Mouse (Mus musculus) intestine, embryonic 16.5 days (tissue): ENCODE measurements around the gene B430306N03Rik. TPM values are rescaled to one million over a fixed set of nuclear protein-coding genes. Genes with fewer than 3 reads are reported as not detected.

Source experiments
- ATAC-seq: fragments of 200-750 bp; cut with Nextera tagmentation; 2 replicates; pipeline ENCODE4 v1.8.0; 2017; ENCODE audit warnings: moderate TSS enrichment, moderate library complexity
- H3K27ac ChIP-seq: fragments of 300-500 bp; sonication (generic); 2 replicates; pipeline ENCODE4 v1.5.1; 2014; ENCODE audit warnings: mild to moderate bottlenecking, low read length
- H3K27me3 ChIP-seq: fragments of 300-500 bp; sonication (generic); replicated peaks from 2 replicates; pipeline ENCODE4 v1.6.1; 2014; ENCODE audit warnings: low read length, control low read depth, mixed read lengths; ENCODE audit not compliant: control insufficient read depth, insufficient read depth
- H3K36me3 ChIP-seq: fragments of 300-500 bp; sonication (generic); 2 replicates; pipeline ENCODE4 v1.6.1; 2014; ENCODE audit warnings: low read length, control low read depth; ENCODE audit not compliant: control insufficient read depth, insufficient read depth
- H3K4me1 ChIP-seq: fragments of 300-500 bp; sonication (generic); 2 replicates; pipeline ENCODE4 v1.6.1; 2014; ENCODE audit warnings: low read length, control low read depth, mixed read lengths; ENCODE audit not compliant: control insufficient read depth, insufficient read depth
- H3K4me2 ChIP-seq: fragments of 300-500 bp; sonication (generic); 2 replicates; pipeline ENCODE4 v1.6.1; 2014; ENCODE audit warnings: low read depth, low read length, control low read depth
- H3K4me3 ChIP-seq: fragments of 300-500 bp; sonication (generic); 2 replicates; pipeline ENCODE4 v1.5.1; 2014; ENCODE audit warnings: mild to moderate bottlenecking, low read length
- H3K9ac ChIP-seq: fragments of 300-500 bp; sonication (generic); 2 replicates; pipeline ENCODE4 v1.6.1; 2014; ENCODE audit warnings: low read depth, low read length
- H3K9me3 ChIP-seq: fragments of 300-500 bp; sonication (generic); 2 replicates; pipeline ENCODE4 v1.6.1; 2016; ENCODE audit warnings: low read length, control low read depth; ENCODE audit not compliant: control insufficient read depth
- WGBS: fragments of 180-500 bp; shearing (Covaris S2); extraction: QIAGEN DNeasy Blood & Tissue Kit; methylation state at CpG from one replicate; pipeline ENCODE4 v1.1.7; 2014; 5-methylcytosine and 5-hydroxymethylcytosine counted together
- polyA plus RNA-seq: library from polyadenylated mRNA; unstranded; fragments of >200 nt; fragmentation: Nextera tagmentation; extraction: Ambion mirVana; gene quantifications from 2 replicates; pipeline ENCODE4 v1.2.1, GENCODE M21; 2015

The B430306N03Rik gene
- polyA plus RNA-seq, 1 experiment from 2014 or later = 0.44 TPM

GRCm38 (mm10) chr17:48299756-48300155 is 16.2 kb upstream of the B430306N03Rik start:
- Histone ChIP-seq H3K36me3 (no peaks in the 10 kb centered on the region), H3K9ac (no peak overlapping the region), H3K4me3 (no peak overlapping the region), H3K4me2 (peak overlapping the region; percentile 16; the same call in 1 of the 2 replicates), H3K9me3 (no peaks in the 10 kb centered on the region), H3K4me1 (peaks cover 7% of the 10 kb centered on the region), H3K27me3 (no peaks in the 10 kb centered on the region), H3K27ac (no peak overlapping the region)
- 56% methylated on average over 7 of the region's 7 CpGs for WGBS
- peak; percentile 18; the same call in 1 of the 2 replicates for ATAC-seq

GRCm38 (mm10) chr17:48300199-48300598 is 15.7 kb upstream of the B430306N03Rik start:
- Histone ChIP-seq H3K27ac (no peak overlapping the region), H3K4me2 (peak overlapping the region; percentile 16; the same call in 1 of the 2 replicates)
- ATAC-seq = peak; percentile 74

GRCm38 (mm10) chr17:48300861-48301260 is 15.1 kb upstream of the B430306N03Rik start:
- WGBS = 66% methylated on average over 9 of the region's 9 CpGs
- Histone ChIP-seq H3K27me3 (no peaks in the 10 kb centered on the region), H3K27ac (no peak overlapping the region), H3K9ac (no peak overlapping the region), H3K4me1 (peaks cover 7% of the 10 kb centered on the region), H3K36me3 (no peaks in the 10 kb centered on the region), H3K4me2 (no peak overlapping the region), H3K9me3 (no peaks in the 10 kb centered on the region), H3K4me3 (no peak overlapping the region)
- ATAC-seq = no peak

More at GRCm38 (mm10) chr17:48300199-48300598, 15.7 kb upstream of the B430306N03Rik start:
- H3K4me1 ChIP-seq = peaks cover 7% of the 10 kb centered on the region
- H3K4me3 ChIP-seq = no peak overlapping the region
- no peaks in the 10 kb centered on the region for H3K36me3 ChIP-seq
- WGBS = 59% methylated on average over 7 of the region's 7 CpGs
- no peak overlapping the region for H3K9ac ChIP-seq
- no peaks in the 10 kb centered on the region for H3K9me3 ChIP-seq
- H3K27me3 ChIP-seq = no peaks in the 10 kb centered on the region

GRCm38 (mm10) chr17:48301792-48302191 is 14.1 kb upstream of the B430306N03Rik start:
- no peaks in the 10 kb centered on the region for H3K27me3 ChIP-seq
- H3K36me3 ChIP-seq = no peaks in the 10 kb centered on the region
- H3K4me1 ChIP-seq = peaks cover 7% of the 10 kb centered on the region
- H3K4me3 ChIP-seq = no peak overlapping the region
- no peaks in the 10 kb centered on the region for H3K9me3 ChIP-seq
- no peak overlapping the region for H3K27ac ChIP-seq
- no peak overlapping the region for H3K4me2 ChIP-seq
- WGBS = 94% methylated on average over 5 of the region's 5 CpGs
- no peak overlapping the region for H3K9ac ChIP-seq
- ATAC-seq = no peak

GRCm38 (mm10) chr17:48312124-48312523 is 3.8 kb upstream of the B430306N03Rik start:
- WGBS = 38% methylated on average over 2 of the region's 2 CpGs
- H3K4me2 ChIP-seq = no peak overlapping the region

GRCm38 (mm10) chr17:48318686-48319085 is 2.7 kb downstream of the B430306N03Rik start:
- Histone ChIP-seq H3K36me3 (no peaks in the 10 kb centered on the region), H3K4me2 (no peak overlapping the region), H3K9me3 (no peaks in the 10 kb centered on the region), H3K4me3 (no peak overlapping the region), H3K4me1 (no peaks in the 10 kb centered on the region), H3K27ac (no peak overlapping the region), H3K27me3 (no peaks in the 10 kb centered on the region), H3K9ac (no peak overlapping the region)
- WGBS = 88% methylated on average over 1 of the region's 1 CpGs
- no peak for ATAC-seq

More at GRCm38 (mm10) chr17:48312124-48312523, 3.8 kb upstream of the B430306N03Rik start:
- Histone ChIP-seq H3K4me3 (no peak overlapping the region), H3K9me3 (no peaks in the 10 kb centered on the region), H3K4me1 (peaks cover 2% of the 10 kb centered on the region; the same call in 1 of the 2 replicates), H3K36me3 (no peaks in the 10 kb centered on the region), H3K27me3 (no peaks in the 10 kb centered on the region), H3K27ac (no peak overlapping the region), H3K9ac (no peak overlapping the region)
- ATAC-seq = peak; percentile 92

- Histone ChIP-seq H3K9ac (no peak overlapping the region), H3K36me3 (no peaks in the 10 kb centered on the region), H3K4me2 (no peak overlapping the region), H3K4me3 (no peak overlapping the region), H3K9me3 (no peaks in the 10 kb centered on the region), H3K27me3 (no peaks in the 10 kb centered on the region), H3K4me1 (no peaks in the 10 kb centered on the region), H3K27ac (no peak overlapping the region)
- ATAC-seq = no peak
- WGBS = 76% methylated on average over 2 of the region's 2 CpGs
These were observed 5.3 kb downstream of the B430306N03Rik start for GRCm38 (mm10) chr17:48321279-48321678.

GRCm38 (mm10) chr17:48323236-48323635 is 7.3 kb downstream of the B430306N03Rik start:
- WGBS = 72% methylated on average over 3 of the region's 3 CpGs
- ATAC-seq = no peak

GRCm38 (mm10) chr17:48324258-48324657 is 8.3 kb downstream of the B430306N03Rik start:
- no peak for ATAC-seq
- H3K27ac ChIP-seq = no peak overlapping the region
- no peaks in the 10 kb centered on the region for H3K27me3 ChIP-seq
- no peaks in the 10 kb centered on the region for H3K9me3 ChIP-seq
- H3K4me1 ChIP-seq = no peaks in the 10 kb centered on the region
- H3K4me3 ChIP-seq = no peak overlapping the region
- no peaks in the 10 kb centered on the region for H3K36me3 ChIP-seq
- WGBS = 90% methylated on average over 5 of the region's 5 CpGs
- no peak overlapping the region for H3K9ac ChIP-seq
- no peak overlapping the region for H3K4me2 ChIP-seq

More at GRCm38 (mm10) chr17:48323236-48323635, 7.3 kb downstream of the B430306N03Rik start:
- no peaks in the 10 kb centered on the region for H3K9me3 ChIP-seq
- no peak overlapping the region for H3K4me2 ChIP-seq
- H3K4me3 ChIP-seq = no peak overlapping the region
- H3K36me3 ChIP-seq = no peaks in the 10 kb centered on the region
- H3K27ac ChIP-seq = no peak overlapping the region
- no peaks in the 10 kb centered on the region for H3K4me1 ChIP-seq
- H3K27me3 ChIP-seq = no peaks in the 10 kb centered on the region
- no peak overlapping the region for H3K9ac ChIP-seq

GRCm38 (mm10) chr17:48325093-48325492 is 9.2 kb downstream of the B430306N03Rik start:
- Histone ChIP-seq H3K27ac (no peak overlapping the region), H3K4me1 (no peaks in the 10 kb centered on the region), H3K9me3 (no peaks in the 10 kb centered on the region), H3K9ac (no peak overlapping the region), H3K27me3 (no peaks in the 10 kb centered on the region), H3K36me3 (no peaks in the 10 kb centered on the region), H3K4me3 (no peak overlapping the region), H3K4me2 (no peak overlapping the region)
- WGBS = 91% methylated on average over 6 of the region's 6 CpGs
- ATAC-seq = no peak
